13 mouse cellular contexts compared by ENCODE assay signal in genomic region chr11:101011641-101012040, GRCm38 (mm10). TPM values are rescaled to one million over a fixed set of nuclear protein-coding genes. Genes with fewer than 3 reads are reported as not detected.
A peak's percentile ranks its signal among the peaks of the same experiment; 100 is the strongest.
DNase-seq lines count a peak whose midpoint lies in the region; ATAC-seq and TF ChIP-seq lines count a peak whose summit lies in the region.
"Had no signal": no experiment of that assay in that cellular context is flagged by ENCODE, and none has a peak within 500 bp of the region (broad histone marks: within the 10 kb centered on the region; RNA-seq: fewer than 3 reads in every experiment).

No protein-coding gene starts in this region.

- H3K4me3 ChIP-seq in gastrocnemius, adult 2 months: no peak overlapping the region
- no peak overlapping the region for H3K4me3 ChIP-seq in lung, postnatal 0 days (ENCODE audit: low read depth, low read length)
- no peak overlapping the region for H3K4me3 ChIP-seq in lung, adult 2 months (replicated peaks; ENCODE audit: extremely low read depth, low read depth, low read length)
- H3K4me3 ChIP-seq in hindbrain, embryonic 15.5 days: peak overlapping the region; percentile 59
- H3K4me3 ChIP-seq in midbrain, postnatal 0 days (ENCODE audit: low read depth, low read length): peak overlapping the region; percentile 52

- TF ChIP-seq POLR2A in lung, adult 2 months (IDR thresholded peaks at IDR 0.05; ENCODE audit: borderline replicate concordance, extremely low read depth, low read depth, low read length): no peak

- TF ChIP-seq EP300 in lung, postnatal 0 days (IDR thresholded peaks at IDR 0.05): no peak

- TF ChIP-seq CTCF in gastrocnemius, adult 2 months (IDR thresholded peaks at IDR 0.05): no peak
- no peak for TF ChIP-seq CTCF in lung, postnatal 0 days (IDR thresholded peaks at IDR 0.05)
- no peak for TF ChIP-seq CTCF in lung, adult 2 months (IDR thresholded peaks at IDR 0.05; ENCODE audit: insufficient read depth, low read length)
- TF ChIP-seq CTCF in midbrain, postnatal 0 days (IDR thresholded peaks at IDR 0.05): no peak

- H3K4me2 ChIP-seq in lung, postnatal 0 days (replicated peaks; ENCODE audit: low read depth, low read length): 0 out of 2 replicates have a peak overlapping the region, but pooled peaks have one; percentile 6
- H3K4me2 ChIP-seq in hindbrain, embryonic 15.5 days: peak overlapping the region; percentile 57
- peak overlapping the region; percentile 56 for H3K4me2 ChIP-seq in midbrain, postnatal 0 days (ENCODE audit: low read depth, low read length, poor library complexity, severe bottlenecking)

- DNase-seq in gastrocnemius, adult 2 months: no peak
- DNase-seq in gastrocnemius, postnatal 25 days: no peak
- DNase-seq in lung, postnatal 0 days (ENCODE audit: low spot score): no peak
- DNase-seq in lung, adult 2 months: no peak
- no peak for DNase-seq in midbrain, postnatal 0 days (ENCODE audit: low spot score)
- no peak for DNase-seq in natural killer cell, adult 2 months (ENCODE audit: low spot score in 2 of 2)
- DNase-seq in left cerebral cortex, adult 9 months (ENCODE audit: low spot score in 2 of 2): no peak
- DNase-seq: gastrocnemius, postnatal 10 days; kidney, adult 8-10 months; thymus, postnatal 14 days had no signal

- 0 out of 2 replicates have a peak overlapping the region, but pooled peaks have one; percentile 96 for H3K27ac ChIP-seq in gastrocnemius, adult 2 months
- H3K27ac ChIP-seq in lung, postnatal 0 days (ENCODE audit: low read length): no peak overlapping the region
- H3K27ac ChIP-seq in hindbrain, embryonic 15.5 days (replicated peaks): no peak overlapping the region
- H3K27ac ChIP-seq in midbrain, postnatal 0 days (ENCODE audit: low read depth, low read length): no peak overlapping the region
- H3K27ac ChIP-seq: lung, embryonic 15.5 days had no signal

- no peaks in the 10 kb centered on the region for H3K27me3 ChIP-seq in lung, postnatal 0 days (replicated peaks; ENCODE audit: insufficient read depth, low read length)
- no peaks in the 10 kb centered on the region for H3K27me3 ChIP-seq in hindbrain, embryonic 15.5 days
- H3K27me3 ChIP-seq in midbrain, postnatal 0 days (ENCODE audit: insufficient read depth, low read length): no peaks in the 10 kb centered on the region
- H3K27me3 ChIP-seq: lung, embryonic 15.5 days had no signal

- intact Hi-C loops in gastrocnemius, adult 2 months (cut with DNase I): no loop called here

- no peaks in the 10 kb centered on the region for H3K9me3 ChIP-seq in lung, postnatal 0 days (ENCODE audit: low read length)
- no peaks in the 10 kb centered on the region for H3K9me3 ChIP-seq in hindbrain, embryonic 15.5 days
- no peaks in the 10 kb centered on the region for H3K9me3 ChIP-seq in midbrain, postnatal 0 days (ENCODE audit: low read length)
- H3K9me3 ChIP-seq: lung, embryonic 15.5 days had no signal

- H3K36me3 ChIP-seq in lung, postnatal 0 days (ENCODE audit: insufficient read depth, low read length): 0 out of 2 replicates have a peak, but pooled peaks cover 12% of the 10 kb centered on the region
- peaks cover 17% of the 10 kb centered on the region for H3K36me3 ChIP-seq in hindbrain, embryonic 15.5 days
- peaks cover 18% of the 10 kb centered on the region for H3K36me3 ChIP-seq in midbrain, postnatal 0 days (ENCODE audit: insufficient read depth, low read length)

- no peaks in the 10 kb centered on the region; the same call in 1 of the 2 replicates for H3K4me1 ChIP-seq in lung, postnatal 0 days (ENCODE audit: insufficient read depth, low read depth, low read length)
- H3K4me1 ChIP-seq in lung, adult 2 months (ENCODE audit: control insufficient read depth, insufficient read depth, low read length): peaks cover 4% of the 10 kb centered on the region
- H3K4me1 ChIP-seq in hindbrain, embryonic 15.5 days (replicated peaks): peaks cover 43% of the 10 kb centered on the region
- H3K4me1 ChIP-seq in midbrain, postnatal 0 days (ENCODE audit: insufficient read depth, low read length): peaks cover 3% of the 10 kb centered on the region; the same call in 1 of the 2 replicates

- no peak for ATAC-seq in lung, postnatal 0 days
- ATAC-seq in hindbrain, embryonic 15.5 days (ENCODE audit: low FRiP score, low read depth): no peak
- no peak for ATAC-seq in midbrain, postnatal 0 days (ENCODE audit: low FRiP score)
- ATAC-seq: CD4-positive, CD25-positive, alpha-beta regulatory T cell, adult 4 months had no signal

- 66% methylated on average over 6 of the region's 6 CpGs for WGBS in lung, postnatal 0 days
- WGBS in lung, adult 2 months: 64% methylated on average over 6 of the region's 6 CpGs
- 74% methylated on average over 6 of the region's 6 CpGs for WGBS in hindbrain, embryonic 15.5 days
- WGBS in midbrain, postnatal 0 days: 60% methylated on average over 6 of the region's 6 CpGs

- H3K9ac ChIP-seq in lung, postnatal 0 days (replicated peaks; ENCODE audit: low read depth): no peak overlapping the region
- H3K9ac ChIP-seq in hindbrain, embryonic 15.5 days: no peak overlapping the region; the same call in 1 of the 2 replicates
- H3K9ac ChIP-seq in midbrain, postnatal 0 days (replicated peaks; ENCODE audit: low read length, poor library complexity, severe bottlenecking): peak overlapping the region; percentile 68; the same call in 1 of the 2 replicates
- H3K9ac ChIP-seq: lung, embryonic 15.5 days had no signal

RNA-seq across cellular contexts. Expression of gene Atp6v0a1, which starts 2.4 kb away (rescaled TPM):
- 10 to 100 TPM; 59.6 to 65.2 TPM for total RNA-seq in gastrocnemius, adult 2 months (2021)
- 10 to 100 TPM; 56.9 to 60.0 TPM for total RNA-seq in gastrocnemius, postnatal 25 days (2021)
- 51.3 and 57.2 TPM in 2 replicates for polyA plus RNA-seq in lung, postnatal 0 days (2015; fragmentation: Nextera tagmentation; extraction: Ambion mirVana)
- 81.9 and 102 TPM in 2 replicates for polyA plus RNA-seq in lung, adult 2 months (2012; rRNA removed)
- 147 and 157 TPM in 2 replicates for polyA plus RNA-seq in hindbrain, embryonic 15.5 days (2015; fragmentation: Nextera tagmentation; extraction: Ambion mirVana)
- total RNA-seq in midbrain, postnatal 0 days (2014; rRNA removed): 242 and 247 TPM in 2 replicates
- 204 and 210 TPM in 2 replicates for polyA plus RNA-seq in midbrain, postnatal 0 days (2015; fragmentation: Nextera tagmentation; extraction: Ambion mirVana)

RNA-seq across cellular contexts. Expression of gene Cavin1, which starts 41.0 kb away (rescaled TPM):
- 100 to 1,000 TPM; 133 to 149 TPM for total RNA-seq in gastrocnemius, adult 2 months (2021)
- total RNA-seq in gastrocnemius, postnatal 25 days (2021): 100 to 1,000 TPM; 175 to 196 TPM
- 692 and 736 TPM in 2 replicates for polyA plus RNA-seq in lung, postnatal 0 days (2015; fragmentation: Nextera tagmentation; extraction: Ambion mirVana)
- polyA plus RNA-seq in lung, adult 2 months (2012; rRNA removed): 270 and 280 TPM in 2 replicates
- 47.2 and 50.1 TPM in 2 replicates for polyA plus RNA-seq in hindbrain, embryonic 15.5 days (2015; fragmentation: Nextera tagmentation; extraction: Ambion mirVana)
- total RNA-seq in midbrain, postnatal 0 days (2014; rRNA removed): 24.8 and 26.0 TPM in 2 replicates
- 46.0 and 47.5 TPM in 2 replicates for polyA plus RNA-seq in midbrain, postnatal 0 days (2015; fragmentation: Nextera tagmentation; extraction: Ambion mirVana)

RNA-seq across cellular contexts. Expression of gene Naglu, which starts 58.2 kb away (rescaled TPM):
- 1 to 10 TPM; 3.3 to 4.1 TPM for total RNA-seq in gastrocnemius, adult 2 months (2021)
- total RNA-seq in gastrocnemius, postnatal 25 days (2021): 1 to 10 TPM; 3.3 to 3.9 TPM
- polyA plus RNA-seq in lung, postnatal 0 days (2015; fragmentation: Nextera tagmentation; extraction: Ambion mirVana): 18.9 and 21.9 TPM in 2 replicates
- polyA plus RNA-seq in lung, adult 2 months (2012; rRNA removed): 32.2 and 33.5 TPM in 2 replicates
- 13.0 and 15.5 TPM in 2 replicates for polyA plus RNA-seq in hindbrain, embryonic 15.5 days (2015; fragmentation: Nextera tagmentation; extraction: Ambion mirVana)
- total RNA-seq in midbrain, postnatal 0 days (2014; rRNA removed): 20.9 and 22.2 TPM in 2 replicates
- polyA plus RNA-seq in midbrain, postnatal 0 days (2015; fragmentation: Nextera tagmentation; extraction: Ambion mirVana): 16.0 and 16.6 TPM in 2 replicates

Comparison
In these comparisons a context has a peak if more than half of its experiments do, and no peak if none do; other contexts are left out.
1. H3K4me3 ChIP-seq: peak in hindbrain, embryonic 15.5 days (single experiment) and midbrain, postnatal 0 days (single experiment); none in gastrocnemius, adult 2 months (single experiment), lung, postnatal 0 days (single experiment) and lung, adult 2 months (single experiment).
2. H3K4me2 ChIP-seq: peak in every context shown above with its lines; median percentile 57 in hindbrain, embryonic 15.5 days; 56 in midbrain, postnatal 0 days; 6 in lung, postnatal 0 days.